Mouse (Mus musculus) midbrain, embryonic 16.5 days (tissue): ENCODE results near the gene Spdye4c. TPM values are rescaled to one million over a fixed set of nuclear protein-coding genes. Genes with fewer than 3 reads are reported as not detected.

Source experiments
- ATAC-seq: fragments of 200-750 bp; cut with Nextera tagmentation; 2 replicates; pipeline ENCODE4 v1.8.0; 2017; ENCODE audit warnings: moderate TSS enrichment
- H3K27ac ChIP-seq: fragments of 300-500 bp; sonication (generic); 2 replicates; pipeline ENCODE4 v1.5.1; 2014; ENCODE audit warnings: mild to moderate bottlenecking, low read length, mixed read lengths
- H3K27me3 ChIP-seq: fragments of 300-500 bp; sonication (generic); 2 replicates; pipeline ENCODE4 v1.6.1; 2014; ENCODE audit warnings: low read depth, low read length, mixed read lengths; ENCODE audit not compliant: control insufficient read depth, insufficient read depth
- H3K36me3 ChIP-seq: fragments of 300-500 bp; sonication (generic); 2 replicates; pipeline ENCODE4 v1.6.1; 2014; ENCODE audit warnings: mild to moderate bottlenecking, low read length, moderate library complexity, mixed read lengths; ENCODE audit not compliant: control insufficient read depth, insufficient read depth
- H3K4me1 ChIP-seq: fragments of 300-500 bp; sonication (generic); 2 replicates; pipeline ENCODE4 v1.6.1; 2014; ENCODE audit warnings: mild to moderate bottlenecking, low read length, mixed read lengths; ENCODE audit not compliant: control insufficient read depth, insufficient read depth
- H3K4me2 ChIP-seq: fragments of 300-500 bp; sonication (generic); 2 replicates; pipeline ENCODE4 v1.6.1; 2014; ENCODE audit warnings: mild to moderate bottlenecking, low read length, mixed read lengths
- H3K4me3 ChIP-seq: fragments of 300-500 bp; sonication (generic); 2 replicates; pipeline ENCODE4 v1.5.1; 2014; ENCODE audit warnings: low read depth, mild to moderate bottlenecking, low read length, moderate library complexity, mixed read lengths
- H3K9ac ChIP-seq: fragments of 300-500 bp; sonication (generic); 2 replicates; pipeline ENCODE4 v1.6.1; 2014; ENCODE audit warnings: low read depth, low read length, mixed read lengths
- H3K9me3 ChIP-seq: fragments of 300-500 bp; sonication (generic); replicated peaks from 2 replicates; pipeline ENCODE4 v1.6.1; 2014; ENCODE audit warnings: mild to moderate bottlenecking, low read length, mixed read lengths; ENCODE audit not compliant: control insufficient read depth, poor library complexity, severe bottlenecking
- WGBS: fragments of 180-500 bp; shearing (Covaris S2); extraction: QIAGEN DNeasy Blood & Tissue Kit; methylation state at CpG from one replicate; pipeline ENCODE4 v1.1.7; 2014; 5-methylcytosine and 5-hydroxymethylcytosine counted together
- polyA plus RNA-seq: library from polyadenylated mRNA; unstranded; fragments of >200 nt; fragmentation: Nextera tagmentation; extraction: Ambion mirVana; gene quantifications from 2 replicates; pipeline ENCODE4 v1.2.1, GENCODE M21; 2015

Gene Spdye4c
- polyA plus RNA-seq, 1 experiment from 2014 or later = not detected

DNA sequence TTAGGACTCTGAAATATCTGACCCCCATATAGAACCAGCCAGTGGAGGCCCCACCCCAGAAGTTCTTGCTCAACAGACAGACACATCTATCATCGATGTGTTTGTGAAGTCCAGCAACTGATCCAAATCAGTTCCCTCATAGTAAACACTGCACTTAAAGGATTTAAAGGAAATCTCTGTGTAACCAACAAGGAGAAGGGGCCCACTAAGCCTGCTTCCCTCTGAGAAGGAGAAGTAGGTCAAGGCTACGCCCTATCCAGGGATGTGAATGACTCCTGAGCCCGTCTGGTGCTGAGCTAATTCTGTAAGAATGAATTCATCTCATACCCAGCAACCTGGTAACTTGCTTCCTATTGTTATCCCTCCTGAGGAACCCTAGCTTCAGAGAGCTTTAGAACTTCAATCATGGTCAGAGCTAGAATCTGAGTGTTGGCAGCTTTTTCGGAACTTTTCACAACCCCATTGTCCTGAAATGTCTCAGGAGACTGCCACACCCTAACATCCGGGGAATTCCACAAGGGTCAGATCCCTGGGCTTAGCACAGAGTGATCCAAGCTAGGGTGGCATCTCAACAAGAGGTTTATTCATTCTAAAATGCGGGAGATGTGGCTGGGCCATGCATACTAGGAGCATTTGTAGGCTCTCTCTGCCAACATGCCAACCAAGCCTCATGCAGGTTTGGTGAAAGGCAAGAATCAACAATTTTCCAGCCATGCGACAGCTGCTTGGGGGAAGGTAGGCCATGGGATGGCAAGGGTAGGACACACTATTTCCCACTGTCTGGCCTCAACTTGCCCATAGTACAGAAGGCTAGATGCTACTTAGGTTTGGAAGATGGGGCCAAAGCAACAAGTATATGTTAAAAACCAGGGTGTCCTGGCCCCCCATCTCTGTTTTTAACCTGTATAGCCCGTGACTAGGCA is 38.0 kb upstream of the Spdye4c start:
- Histone ChIP-seq H3K9me3 (no peaks in the 10 kb centered on the region), H3K4me1 (peaks cover 6% of the 10 kb centered on the region; the same call in 1 of the 2 replicates), H3K9ac (no peak overlapping the region), H3K4me2 (no peak overlapping the region), H3K27ac (no peak overlapping the region), H3K27me3 (no peaks in the 10 kb centered on the region), H3K36me3 (no peaks in the 10 kb centered on the region), H3K4me3 (no peak overlapping the region)
- no peak for ATAC-seq
- WGBS = 88% methylated on average over 8 of the region's 8 CpGs

- 73% methylated on average over 9 of the region's 9 CpGs for WGBS
- Histone ChIP-seq H3K4me3 (no peak overlapping the region), H3K4me1 (peaks cover 3% of the 10 kb centered on the region; the same call in 1 of the 2 replicates), H3K4me2 (no peak overlapping the region), H3K27ac (peak overlapping the region; percentile 11; the same call in 1 of the 2 replicates), H3K9me3 (no peaks in the 10 kb centered on the region), H3K36me3 (no peaks in the 10 kb centered on the region), H3K27me3 (no peaks in the 10 kb centered on the region), H3K9ac (no peak overlapping the region)
- ATAC-seq = peak; percentile 54
These were observed 35.9 kb upstream of the Spdye4c start for GRCm38 (mm10) chr2:128555082-128555481.

- ATAC-seq = no peak
- no peak overlapping the region for H3K4me2 ChIP-seq
- H3K27ac ChIP-seq = no peak overlapping the region
- no peak overlapping the region for H3K4me3 ChIP-seq
- H3K9ac ChIP-seq = no peak overlapping the region
- no peaks in the 10 kb centered on the region for H3K36me3 ChIP-seq
- H3K4me1 ChIP-seq = no peaks in the 10 kb centered on the region
- WGBS = 86% methylated on average over 3 of the region's 3 CpGs
- H3K9me3 ChIP-seq = no peaks in the 10 kb centered on the region
- no peaks in the 10 kb centered on the region for H3K27me3 ChIP-seq
These were observed 26.8 kb upstream of the Spdye4c start for GRCm38 (mm10) chr2:128564195-128564594.

GRCm38 (mm10) chr2:128565904-128566303 is 25.1 kb upstream of the Spdye4c start:
- ATAC-seq = no peak
- Histone ChIP-seq H3K9me3 (no peaks in the 10 kb centered on the region), H3K9ac (no peak overlapping the region), H3K4me3 (no peak overlapping the region), H3K36me3 (no peaks in the 10 kb centered on the region), H3K27ac (no peak overlapping the region), H3K27me3 (no peaks in the 10 kb centered on the region), H3K4me2 (no peak overlapping the region), H3K4me1 (no peaks in the 10 kb centered on the region)
- WGBS = 63% methylated on average over 8 of the region's 8 CpGs

DNA sequence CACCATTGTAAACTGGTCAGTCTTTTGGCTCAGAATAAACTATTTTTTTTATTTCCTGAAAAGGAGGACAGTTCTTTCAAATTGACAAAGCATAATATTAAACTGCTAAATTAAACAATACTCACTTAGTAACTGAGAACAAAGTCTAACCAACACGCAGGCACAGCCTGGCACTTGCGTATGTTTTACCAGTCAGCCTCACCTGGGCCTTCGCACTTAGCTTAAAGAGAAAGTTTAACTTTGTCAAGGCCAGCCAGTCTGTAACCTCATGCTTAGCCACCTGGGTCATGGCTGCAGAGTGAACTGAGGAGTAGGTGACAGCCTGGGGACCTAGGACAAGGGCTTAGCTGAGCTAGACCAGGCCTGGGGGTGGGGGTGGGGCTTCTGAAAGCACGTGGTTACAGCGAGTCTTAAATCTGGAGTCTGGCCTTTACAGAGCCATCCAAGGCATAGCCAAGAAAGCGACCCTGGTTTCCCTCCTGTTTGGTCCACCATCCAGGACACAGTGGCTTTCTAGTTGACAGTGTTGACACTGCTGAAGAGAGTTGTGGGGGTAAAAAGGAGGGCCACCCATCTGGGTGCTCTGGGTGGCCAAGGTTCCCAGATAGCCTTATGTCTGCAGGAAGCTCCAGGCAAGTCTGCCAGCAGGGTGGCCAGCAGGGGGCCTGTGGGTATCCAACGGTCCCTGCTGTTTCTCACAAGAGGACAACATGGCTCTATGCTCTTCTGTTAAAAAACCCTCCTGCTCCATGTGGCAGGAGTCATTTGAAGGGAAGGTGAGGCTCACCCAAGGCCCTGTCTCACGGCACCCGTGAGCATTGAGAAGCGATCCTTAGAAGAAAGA is 24.5 kb upstream of the Spdye4c start:
- ATAC-seq = no peak
- H3K4me3 ChIP-seq = no peak overlapping the region
- H3K4me1 ChIP-seq = no peaks in the 10 kb centered on the region
- no peak overlapping the region for H3K27ac ChIP-seq
- H3K4me2 ChIP-seq = no peak overlapping the region
- H3K9me3 ChIP-seq = no peaks in the 10 kb centered on the region
- no peak overlapping the region for H3K9ac ChIP-seq
- 74% methylated on average over 10 of the region's 10 CpGs for WGBS
- no peaks in the 10 kb centered on the region for H3K36me3 ChIP-seq
- no peaks in the 10 kb centered on the region for H3K27me3 ChIP-seq

DNA sequence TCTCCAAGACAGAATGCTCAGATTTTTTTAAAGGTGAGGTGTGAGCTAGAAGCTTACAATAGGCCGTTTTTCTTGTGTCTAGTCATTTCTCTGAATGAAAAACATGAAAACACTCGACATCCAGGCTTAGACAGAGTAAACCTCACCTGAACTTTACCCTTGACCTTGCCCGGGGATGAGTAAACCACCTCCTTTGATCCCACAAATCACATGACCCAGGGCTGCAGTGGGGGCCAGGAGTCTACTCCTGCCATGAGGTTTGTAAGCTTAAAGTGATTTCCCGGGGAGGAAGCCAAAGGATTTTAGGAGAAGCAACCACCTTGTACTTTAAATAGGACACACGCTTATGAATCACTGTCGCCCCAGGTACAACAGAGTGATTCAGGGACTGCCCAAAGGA is 23.0 kb upstream of the Spdye4c start:
- Histone ChIP-seq H3K27ac (no peak overlapping the region), H3K36me3 (no peaks in the 10 kb centered on the region), H3K9me3 (no peaks in the 10 kb centered on the region), H3K4me1 (no peaks in the 10 kb centered on the region), H3K4me3 (no peak overlapping the region), H3K9ac (no peak overlapping the region), H3K27me3 (no peaks in the 10 kb centered on the region), H3K4me2 (no peak overlapping the region)
- 82% methylated on average over 6 of the region's 6 CpGs for WGBS
- ATAC-seq = no peak

- no peak for ATAC-seq
- Histone ChIP-seq H3K27ac (no peak overlapping the region), H3K9me3 (no peaks in the 10 kb centered on the region), H3K9ac (no peak overlapping the region), H3K4me1 (no peaks in the 10 kb centered on the region), H3K27me3 (no peaks in the 10 kb centered on the region), H3K4me3 (no peak overlapping the region), H3K4me2 (no peak overlapping the region), H3K36me3 (no peaks in the 10 kb centered on the region)
- 88% methylated on average over 4 of the region's 4 CpGs for WGBS
These were observed 22.5 kb upstream of the Spdye4c start for GRCm38 (mm10) chr2:128568490-128568889.

DNA sequence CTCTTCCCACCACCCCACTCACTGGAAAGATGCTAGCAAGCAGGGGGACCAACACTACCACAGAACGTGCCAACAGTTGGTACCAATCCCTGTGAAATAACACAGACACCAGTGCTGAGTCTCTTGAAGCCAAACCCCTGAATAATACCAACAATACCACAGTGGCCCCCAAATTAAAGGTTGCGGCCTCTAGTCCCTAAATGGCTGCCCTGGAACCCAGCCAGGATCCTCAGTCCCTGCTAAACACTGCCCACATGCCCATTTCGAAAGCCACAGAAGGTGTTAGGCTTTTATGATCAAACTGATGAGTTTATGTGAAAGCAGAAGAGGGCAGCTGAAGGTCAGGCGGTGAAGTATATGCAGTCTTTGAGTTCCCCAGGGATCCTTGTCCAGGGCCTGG is 20.0 kb upstream of the Spdye4c start:
- H3K9ac ChIP-seq = no peak overlapping the region
- no peak overlapping the region for H3K27ac ChIP-seq
- no peak overlapping the region for H3K4me3 ChIP-seq
- no peaks in the 10 kb centered on the region for H3K9me3 ChIP-seq
- 87% methylated on average over 4 of the region's 4 CpGs for WGBS
- ATAC-seq = no peak
- no peaks in the 10 kb centered on the region for H3K4me1 ChIP-seq
- no peak overlapping the region for H3K4me2 ChIP-seq
- no peaks in the 10 kb centered on the region for H3K36me3 ChIP-seq
- H3K27me3 ChIP-seq = no peaks in the 10 kb centered on the region
